Mouse (Mus musculus) hindbrain, postnatal 0 days (tissue): ENCODE measurements around the gene Adgre5. TPM values are rescaled to one million over a fixed set of nuclear protein-coding genes. Genes with fewer than 3 reads are reported as not detected.

Source experiments
- ATAC-seq: fragments of 200-750 bp; cut with Nextera tagmentation; 2 replicates; pipeline ENCODE4 v1.8.0; 2017; ENCODE audit warnings: mild to moderate bottlenecking, moderate TSS enrichment, moderate library complexity
- DNase-seq: peaks from one replicate; pipeline ENCODE4 v3.0.0-alpha.2; 2015; ENCODE audit warnings: low spot score
- H3K27ac ChIP-seq: fragments of 300-500 bp; sonication (generic); 2 replicates; pipeline ENCODE4 v1.5.1; 2014; ENCODE audit warnings: mild to moderate bottlenecking
- H3K27me3 ChIP-seq: fragments of 300-500 bp; sonication (generic); 2 replicates; pipeline ENCODE4 v1.6.1; 2014; ENCODE audit warnings: low read length, mixed read lengths; ENCODE audit not compliant: insufficient read depth
- H3K36me3 ChIP-seq: fragments of 300-500 bp; sonication (generic); 2 replicates; pipeline ENCODE4 v1.6.1; 2014; ENCODE audit warnings: low read length, mixed read lengths; ENCODE audit not compliant: insufficient read depth
- H3K4me1 ChIP-seq: fragments of 300-500 bp; sonication (generic); 2 replicates; pipeline ENCODE4 v1.6.1; 2014; ENCODE audit warnings: antibody characterized with exemption, low read length, mixed read lengths; ENCODE audit not compliant: insufficient read depth
- H3K4me2 ChIP-seq: fragments of 300-500 bp; sonication (generic); 2 replicates; pipeline ENCODE4 v1.6.1; 2014; ENCODE audit warnings: low read depth, mild to moderate bottlenecking, low read length, moderate library complexity, mixed read lengths
- H3K4me3 ChIP-seq: fragments of 300-500 bp; sonication (generic); 2 replicates; pipeline ENCODE4 v1.5.1; 2014; ENCODE audit warnings: low read length
- H3K9ac ChIP-seq: fragments of 300-500 bp; sonication (generic); replicated peaks from 2 replicates; pipeline ENCODE4 v1.6.1; 2014; ENCODE audit warnings: mild to moderate bottlenecking, low read length, moderate library complexity, mixed read lengths
- H3K9me3 ChIP-seq: fragments of 300-500 bp; sonication (generic); 2 replicates; pipeline ENCODE4 v1.6.1; 2016; ENCODE audit warnings: low read length, mixed read lengths
- CTCF ChIP-seq: IDR thresholded peaks from 2 replicates; pipeline ENCODE4 v1.5.1; 2016; ENCODE audit warnings: antibody characterized with exemption, control low read depth, low read depth
- WGBS: fragments of 180-500 bp; shearing (Covaris S2); extraction: QIAGEN DNeasy Blood & Tissue Kit; methylation state at CpG from one replicate; pipeline ENCODE4 v1.1.7; 2014; 5-methylcytosine and 5-hydroxymethylcytosine counted together
- polyA plus RNA-seq: library from polyadenylated mRNA; unstranded; fragments of >200 nt; fragmentation: Nextera tagmentation; extraction: Ambion mirVana; gene quantifications from 2 replicates; pipeline ENCODE4 v1.2.1, GENCODE M21; 2015
- total RNA-seq: library from RNA; depleted of rRNA; stranded (reverse); fragments of >200 nt; gene quantifications from 2 replicates; pipeline ENCODE4 v1.2.3, GENCODE M21; 2014

Adgre5 gene
- total and polyA plus RNA-seq, 2 experiments from 2014 or later: 8.2 to 10.4 TPM

DNA sequence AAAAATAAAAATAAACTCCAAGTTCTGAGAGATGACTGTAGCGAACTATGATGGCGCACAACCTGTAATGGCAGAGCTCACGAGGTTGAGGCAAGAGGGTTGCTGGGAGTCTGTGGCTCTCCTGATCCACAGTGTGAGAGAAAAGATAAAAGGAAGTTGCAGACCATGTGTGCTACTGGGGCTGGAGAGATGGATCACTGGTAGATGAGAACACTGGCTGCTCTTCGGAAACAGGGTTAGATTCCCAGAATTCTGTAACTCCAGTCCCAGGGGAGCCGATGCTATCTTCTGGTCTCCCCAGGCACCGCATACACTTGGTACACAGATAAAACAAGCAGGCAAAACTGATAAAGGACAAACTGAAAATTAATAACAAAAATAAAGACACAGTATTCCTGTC lies 1.8 kb upstream of the Adgre5 start:
- no peak overlapping the region for H3K4me3 ChIP-seq
- H3K36me3 ChIP-seq: no peaks in the 10 kb centered on the region
- H3K9me3 ChIP-seq: no peaks in the 10 kb centered on the region
- ATAC-seq (no peak), DNase-seq (no peak)
- 0 out of 2 replicates have a peak, but pooled peaks cover 2% of the 10 kb centered on the region for H3K27me3 ChIP-seq
- H3K27ac ChIP-seq: no peak overlapping the region
- H3K4me2 ChIP-seq: no peak overlapping the region
- H3K4me1 ChIP-seq: peaks cover 4% of the 10 kb centered on the region; the same call in 1 of the 2 replicates
- no peak overlapping the region for H3K9ac ChIP-seq
- WGBS: 93% methylated on average over 6 of the region's 6 CpGs
- no peak for TF ChIP-seq CTCF

- 79% methylated on average over 19 of the region's 19 CpGs for WGBS
- H3K27ac ChIP-seq: 0 out of 2 replicates have a peak overlapping the region, but pooled peaks have one; percentile 22
- TF ChIP-seq CTCF: no peak
- no peak for DNase-seq
- 0 out of 2 replicates have a peak, but pooled peaks cover 2% of the 10 kb centered on the region for H3K27me3 ChIP-seq
- no peak overlapping the region for H3K4me3 ChIP-seq
- no peak for ATAC-seq
- no peaks in the 10 kb centered on the region for H3K9me3 ChIP-seq
- H3K4me2 ChIP-seq: peak overlapping the region; percentile 86; the same call in 1 of the 2 replicates
- H3K9ac ChIP-seq: no peak overlapping the region
- H3K4me1 ChIP-seq: 0 out of 2 replicates have a peak, but pooled peaks cover 4% of the 10 kb centered on the region
- H3K36me3 ChIP-seq: no peaks in the 10 kb centered on the region
Measured at GRCm38 (mm10) chr8:83741849-83742655, 926 bp upstream of the Adgre5 start.

- Histone ChIP-seq H3K4me2 (peak overlapping the region; percentile 86), H3K27me3 (0 out of 2 replicates have a peak, but pooled peaks cover 2% of the 10 kb centered on the region), H3K36me3 (no peaks in the 10 kb centered on the region), H3K9me3 (no peaks in the 10 kb centered on the region), H3K9ac (peak overlapping the region; percentile 48), H3K4me3 (peak overlapping the region; percentile 45), H3K4me1 (0 out of 2 replicates have a peak, but pooled peaks cover 4% of the 10 kb centered on the region), H3K27ac (0 out of 2 replicates have a peak overlapping the region, but pooled peaks have one; percentile 22)
- DNase-seq (no peak), ATAC-seq (0 out of 2 replicates have a peak, but pooled peaks have one; percentile 14)
- no peak for TF ChIP-seq CTCF
- WGBS: 19% methylated on average over 3 of the region's 3 CpGs
Measured at GRCm38 (mm10) chr8:83740586-83740975, 545 bp downstream of the Adgre5 start.

GRCm38 (mm10) chr8:83739711-83740468 lies 1.2 kb downstream of the Adgre5 start:
- WGBS: 39% methylated on average over 8 of the region's 8 CpGs
- peak overlapping the region; percentile 45; the same call in 1 of the 2 replicates for H3K4me3 ChIP-seq
- 0 out of 2 replicates have a peak, but pooled peaks cover 4% of the 10 kb centered on the region for H3K4me1 ChIP-seq
- H3K4me2 ChIP-seq: peak overlapping the region; percentile 86; the same call in 1 of the 2 replicates
- no peak for DNase-seq
- no peak for ATAC-seq
- no peak overlapping the region for H3K9ac ChIP-seq
- no peak overlapping the region for H3K27ac ChIP-seq
- no peak for TF ChIP-seq CTCF
- 0 out of 2 replicates have a peak, but pooled peaks cover 2% of the 10 kb centered on the region for H3K27me3 ChIP-seq
- H3K36me3 ChIP-seq: no peaks in the 10 kb centered on the region
- no peaks in the 10 kb centered on the region for H3K9me3 ChIP-seq

GRCm38 (mm10) chr8:83738949-83739710 lies 2.0 kb downstream of the Adgre5 start:
- Histone ChIP-seq H3K36me3 (no peaks in the 10 kb centered on the region), H3K27ac (no peak overlapping the region), H3K4me1 (0 out of 2 replicates have a peak, but pooled peaks cover 4% of the 10 kb centered on the region), H3K9ac (no peak overlapping the region), H3K9me3 (no peaks in the 10 kb centered on the region), H3K4me3 (no peak overlapping the region), H3K4me2 (no peak overlapping the region; the same call in 1 of the 2 replicates), H3K27me3 (0 out of 2 replicates have a peak, but pooled peaks cover 2% of the 10 kb centered on the region)
- no peak for TF ChIP-seq CTCF
- no peak for ATAC-seq
- 77% methylated on average over 10 of the region's 10 CpGs for WGBS
- no peak for DNase-seq
